Mouse (Mus musculus) splenic B cell, adult 2 months (primary cell): ENCODE measurements at regions not wholly inside any gene's neighbourhood (a gene's known extent, or its start where the extent isn't known, plus 50 kb on each side); places are given as distances from the start of the nearest gene placed in this dataset.

Experiments
- DNase-seq: peaks from one replicate; pipeline ENCODE4 v3.0.0-alpha.2; 2011; ENCODE audit warnings: low read depth, low spot score
- H3K27me3 ChIP-seq: 2 replicates; pipeline ENCODE4 v1.6.1; 2012; ENCODE audit warnings: mild to moderate bottlenecking, low read length, moderate library complexity, mixed read lengths; ENCODE audit not compliant: control insufficient read depth, poor library complexity, insufficient read depth, severe bottlenecking
- H3K36me3 ChIP-seq: 2 replicates; pipeline ENCODE4 v1.6.1; 2012; ENCODE audit warnings: mild to moderate bottlenecking, low read length, moderate library complexity, mixed read lengths; ENCODE audit not compliant: control insufficient read depth, poor library complexity, insufficient read depth, severe bottlenecking

DNA sequence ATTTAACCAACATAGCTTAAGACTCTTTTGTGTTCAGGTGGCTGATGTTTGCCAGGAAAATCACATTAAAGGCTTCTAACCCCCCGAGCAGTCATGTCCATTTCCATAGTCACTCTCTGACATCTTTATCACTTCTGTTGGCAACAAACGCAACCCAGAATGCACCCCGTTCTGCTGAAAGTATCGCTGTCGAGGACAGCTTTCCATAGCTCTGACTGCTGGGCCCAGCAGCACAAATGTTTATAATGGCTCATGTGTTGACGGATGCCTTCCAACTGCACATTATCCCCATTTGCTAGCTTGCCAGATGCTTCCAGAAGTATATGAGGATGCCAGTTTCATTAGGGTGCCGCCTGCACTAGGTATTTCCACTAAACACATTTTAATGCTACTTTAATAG, 145.7 kb downstream of the Cdh26 start:
- Histone ChIP-seq H3K27me3 (no peaks in the 10 kb centered on the region), H3K36me3 (no peaks in the 10 kb centered on the region)
- DNase-seq, result no peak

DNA sequence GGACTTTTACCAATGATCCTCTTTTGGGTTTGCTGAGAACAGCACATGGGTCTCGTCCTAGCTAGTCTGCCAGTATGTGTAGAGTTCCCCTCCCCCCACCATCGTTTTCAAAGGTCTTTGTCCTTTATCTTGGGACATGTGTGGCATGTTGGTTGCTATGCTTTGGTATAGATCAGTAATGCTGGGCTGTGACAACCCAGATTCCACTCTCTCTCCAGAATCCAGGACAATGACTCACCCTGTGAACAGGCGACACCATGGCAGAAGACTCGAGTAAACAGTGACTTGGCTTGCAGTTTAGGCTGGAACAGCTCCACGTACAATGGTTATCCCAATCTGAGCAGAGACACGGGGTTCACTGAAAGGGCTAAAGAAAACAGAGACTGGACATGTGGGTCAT, 149.2 kb downstream of the Cdh26 start:
- Histone ChIP-seq H3K27me3 (no peaks in the 10 kb centered on the region), H3K36me3 (no peaks in the 10 kb centered on the region)
- DNase-seq, result no peak

DNA sequence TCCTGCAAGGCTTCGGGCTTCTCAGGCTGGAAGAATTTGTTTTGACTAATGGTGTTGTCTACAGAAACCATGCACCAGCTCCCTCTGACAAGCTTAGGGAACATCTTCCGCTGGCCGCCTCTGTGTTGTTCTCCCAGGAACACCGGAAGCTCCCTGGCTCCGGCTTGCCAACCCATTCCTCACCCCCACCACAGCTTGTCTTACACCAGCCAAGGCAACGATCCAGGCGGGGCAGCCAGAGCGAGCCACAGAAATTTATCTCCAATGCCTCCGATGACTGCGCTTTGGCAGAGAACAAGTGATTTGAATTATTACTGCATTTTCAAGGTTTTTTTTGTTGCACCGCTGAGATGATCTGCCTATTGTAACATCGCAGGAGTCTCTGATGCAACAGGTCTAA, 151.0 kb downstream of the Cdh26 start:
- DNase-seq, result no peak
- Histone ChIP-seq H3K36me3 (no peaks in the 10 kb centered on the region), H3K27me3 (no peaks in the 10 kb centered on the region)

DNA sequence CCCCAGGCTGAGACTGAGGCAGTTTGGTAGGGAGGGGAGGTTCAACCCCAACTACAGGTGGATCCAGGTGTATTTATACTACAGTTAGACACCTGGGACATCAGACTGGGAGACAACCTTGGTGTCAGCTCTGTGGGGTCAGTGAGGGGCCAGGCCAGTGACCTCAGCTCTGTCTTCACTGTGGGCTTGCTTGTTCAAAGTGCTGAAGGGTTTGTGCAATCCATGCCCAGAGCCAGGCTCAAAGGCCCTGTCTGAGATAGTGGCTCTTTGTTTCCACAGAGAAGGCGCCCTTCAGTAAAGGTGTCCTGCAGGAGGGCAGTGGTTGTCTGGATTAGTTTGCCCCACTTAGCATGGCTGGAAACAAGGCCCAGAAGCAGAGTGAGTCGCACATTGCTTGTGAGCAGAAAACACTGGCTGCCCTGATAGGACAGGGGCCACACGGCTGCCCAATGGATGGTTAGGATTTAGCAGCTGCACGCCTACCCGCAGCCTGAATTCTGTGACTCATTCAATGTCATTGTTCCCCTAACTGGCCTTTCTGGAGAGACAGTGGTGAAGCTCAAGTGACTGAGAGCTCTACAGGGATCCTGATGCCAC, 154.7 kb downstream of the Cdh26 start:
- DNase-seq, result no peak
- no peaks in the 10 kb centered on the region for H3K27me3 ChIP-seq
- H3K36me3 ChIP-seq, result no peaks in the 10 kb centered on the region

DNA sequence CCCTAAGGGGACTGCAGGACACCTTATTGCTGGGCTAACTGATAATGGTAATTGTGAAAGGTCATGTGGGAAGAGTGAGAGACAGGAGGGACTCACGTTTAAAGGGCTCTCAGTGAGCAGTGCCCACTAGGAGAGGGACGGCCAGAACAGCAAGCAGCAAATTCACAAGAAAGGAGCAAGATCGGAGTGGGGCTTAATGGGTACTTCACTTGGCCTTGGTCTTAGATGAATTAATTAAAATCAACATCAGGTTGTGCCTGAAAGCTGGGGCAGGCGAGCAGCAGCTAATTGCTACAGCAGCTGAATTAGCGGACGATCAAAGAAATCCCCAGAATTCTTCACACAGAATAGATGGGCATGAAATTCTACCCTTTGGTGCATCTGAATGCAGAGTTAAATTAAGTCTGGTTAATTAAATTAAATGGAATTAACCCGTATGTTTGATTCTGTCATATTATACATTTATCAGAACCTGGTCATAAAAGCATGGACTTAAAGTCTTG, 156.9 kb downstream of the Cdh26 start:
- no peaks in the 10 kb centered on the region for H3K27me3 ChIP-seq
- no peaks in the 10 kb centered on the region for H3K36me3 ChIP-seq
- no peak for DNase-seq

DNA sequence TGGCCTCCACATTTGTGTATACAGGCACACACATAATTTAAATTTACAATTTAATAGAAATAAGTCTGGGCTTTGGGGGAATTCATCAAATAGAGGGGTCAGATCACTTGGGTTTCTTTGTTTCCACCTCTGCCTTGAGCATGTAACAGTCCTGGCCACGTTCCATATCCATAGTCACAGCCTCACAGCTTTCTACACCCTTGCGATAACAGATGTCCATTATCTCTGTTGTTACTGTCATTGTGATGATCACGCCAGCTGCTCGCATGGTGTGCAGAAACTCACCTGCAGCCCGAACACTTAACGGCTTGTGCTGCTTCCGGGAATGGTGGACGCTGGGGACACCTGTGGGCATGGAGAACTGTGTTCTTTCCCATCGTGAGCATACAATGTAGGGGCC, 163.4 kb downstream of the Cdh26 start:
- H3K36me3 ChIP-seq, result no peaks in the 10 kb centered on the region
- no peaks in the 10 kb centered on the region for H3K27me3 ChIP-seq
- DNase-seq, result no peak

DNA sequence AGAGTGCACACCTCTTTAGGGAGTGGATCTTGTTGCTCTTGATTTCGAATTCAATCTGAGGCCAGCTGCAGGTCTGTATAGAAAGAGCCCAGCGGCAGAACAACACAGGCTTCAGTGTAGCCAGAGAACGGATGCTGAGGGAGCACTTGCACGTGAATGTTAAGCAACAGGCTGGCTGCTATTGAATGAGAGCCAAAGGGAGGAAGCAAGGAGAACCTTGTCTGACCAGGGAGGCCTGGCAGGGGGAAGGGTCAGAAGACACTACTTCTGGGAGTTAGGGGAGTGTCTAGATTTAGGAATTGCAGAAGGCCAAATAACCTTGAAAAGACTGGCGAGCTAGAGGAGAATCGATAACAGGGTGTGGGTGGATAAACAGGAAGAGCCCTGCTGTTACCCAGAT, 163.8 kb downstream of the Cdh26 start:
- no peaks in the 10 kb centered on the region for H3K27me3 ChIP-seq
- no peak for DNase-seq

DNA sequence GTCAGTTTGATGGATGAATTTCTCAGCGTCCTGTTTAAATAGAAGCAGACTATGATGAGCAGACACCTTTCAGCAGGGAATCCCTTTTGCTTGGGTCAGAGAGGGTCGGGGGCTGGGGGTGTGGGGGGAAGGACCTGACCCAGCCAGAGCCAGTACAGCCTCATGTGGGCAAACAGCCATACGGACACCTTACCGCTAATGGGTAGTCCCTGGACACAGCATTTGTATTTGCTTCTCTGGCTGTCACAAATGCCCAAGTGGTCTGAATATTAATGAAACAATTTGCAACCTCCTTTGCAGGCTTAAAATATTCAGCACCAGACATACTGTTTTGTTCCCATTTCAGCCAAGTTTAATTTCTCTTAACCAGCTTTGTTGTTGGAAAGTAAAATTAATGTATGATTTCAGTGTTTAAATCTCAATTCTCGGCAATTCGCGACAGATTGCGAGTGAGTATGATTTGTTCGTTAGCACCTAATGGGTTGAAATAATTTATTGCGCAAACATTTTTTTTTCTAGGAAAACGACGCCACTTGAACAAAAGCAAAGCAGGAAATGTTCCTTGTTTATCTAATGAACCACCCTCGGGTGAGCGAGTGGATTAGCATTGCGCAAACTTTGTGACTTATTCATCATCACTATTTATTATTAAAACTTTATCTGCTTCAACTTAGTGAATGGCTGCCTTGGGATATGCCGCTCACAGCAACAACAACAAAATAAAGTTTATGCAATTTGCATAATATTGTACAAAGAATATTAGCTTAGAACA, 166.2 kb downstream of the Cdh26 start:
- no peaks in the 10 kb centered on the region for H3K27me3 ChIP-seq
- no peak for DNase-seq
- H3K36me3 ChIP-seq, result no peaks in the 10 kb centered on the region

More for the DNA sequence above, 163.8 kb downstream of the Cdh26 start:
- H3K36me3 ChIP-seq, result no peaks in the 10 kb centered on the region

DNA sequence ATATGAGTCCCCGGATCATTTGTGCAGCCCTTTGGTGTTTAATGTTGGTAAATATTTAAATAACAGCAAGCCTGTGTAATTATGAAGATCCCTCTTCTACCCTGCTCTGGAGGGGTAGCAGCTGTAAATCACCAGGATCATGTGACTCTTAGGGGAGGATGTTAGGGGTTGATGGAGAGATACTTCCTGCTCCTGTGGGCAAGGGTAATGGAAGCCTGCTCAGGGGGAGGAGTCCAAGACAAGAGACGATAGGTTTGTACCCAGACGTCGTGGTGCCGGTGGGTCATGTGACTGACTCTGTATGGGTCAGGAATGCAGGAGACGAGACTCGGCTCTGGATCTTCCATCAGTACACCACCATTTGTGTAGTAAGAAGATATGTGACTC, 166.7 kb downstream of the Cdh26 start:
- no peaks in the 10 kb centered on the region for H3K36me3 ChIP-seq
- no peak for DNase-seq
- H3K27me3 ChIP-seq, result no peaks in the 10 kb centered on the region

DNA sequence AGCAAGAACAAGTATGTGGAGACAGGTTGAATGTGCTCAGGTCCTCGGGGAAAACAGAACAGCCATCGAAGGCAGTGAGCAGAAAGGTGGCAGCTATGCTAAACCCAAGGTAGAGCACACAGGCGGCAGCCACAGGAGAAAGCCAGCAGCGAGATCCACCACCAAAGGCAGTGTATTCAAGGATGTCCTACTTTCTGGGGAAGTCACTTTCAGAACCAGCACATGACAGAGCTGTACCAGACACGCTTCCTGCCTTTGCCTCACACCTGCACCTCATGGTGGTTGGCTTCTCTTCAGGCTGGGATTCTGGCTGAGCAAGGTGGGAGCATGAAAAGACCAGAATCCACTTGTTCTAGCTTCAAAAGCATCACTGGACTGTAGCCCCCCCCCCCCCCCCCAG, 168.0 kb downstream of the Cdh26 start:
- DNase-seq, result no peak
- no peaks in the 10 kb centered on the region for H3K36me3 ChIP-seq
- H3K27me3 ChIP-seq, result no peaks in the 10 kb centered on the region

DNA sequence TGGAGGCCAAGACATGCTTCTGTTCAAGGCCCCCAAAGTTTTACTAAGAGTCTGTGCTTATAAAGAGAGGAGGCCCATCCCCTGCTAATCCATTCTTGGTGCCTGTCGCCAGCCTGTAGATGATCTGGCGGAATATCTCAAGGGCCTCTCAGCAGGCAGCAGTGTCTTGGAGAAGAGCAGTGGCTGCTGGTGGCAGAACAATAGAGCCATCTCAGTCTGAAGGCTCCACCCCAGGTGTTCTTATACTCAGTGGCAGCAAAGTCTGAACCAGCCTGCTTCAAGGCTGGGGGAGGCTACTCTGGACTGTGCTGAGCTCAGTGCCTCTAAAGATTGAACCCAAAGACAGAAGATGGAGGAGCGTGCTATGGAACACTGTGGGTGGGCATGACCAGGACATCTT, 168.5 kb downstream of the Cdh26 start:
- no peak for DNase-seq
- H3K27me3 ChIP-seq, result no peaks in the 10 kb centered on the region
- no peaks in the 10 kb centered on the region for H3K36me3 ChIP-seq

DNA sequence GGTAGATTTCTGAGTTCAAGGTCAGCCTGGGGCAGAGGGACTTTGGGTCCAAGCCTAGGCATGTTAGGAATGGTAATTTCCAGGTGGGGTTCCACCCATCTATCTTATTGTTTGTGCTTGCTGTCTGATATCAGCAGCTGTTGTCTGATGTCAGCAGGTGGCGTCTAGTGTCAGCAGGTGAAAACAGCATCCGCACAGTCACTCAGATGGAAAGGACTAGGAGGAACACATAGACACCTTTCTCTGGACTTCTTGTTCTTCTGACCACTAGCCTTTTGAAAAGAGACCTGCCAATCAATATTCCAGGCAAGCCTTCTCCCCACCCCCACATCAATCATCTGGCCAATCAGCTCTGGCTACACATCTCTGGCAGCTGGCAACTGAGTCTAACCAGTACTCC, 173.1 kb downstream of the Cdh26 start:
- Histone ChIP-seq H3K27me3 (no peaks in the 10 kb centered on the region), H3K36me3 (no peaks in the 10 kb centered on the region)
- DNase-seq, result no peak

DNA sequence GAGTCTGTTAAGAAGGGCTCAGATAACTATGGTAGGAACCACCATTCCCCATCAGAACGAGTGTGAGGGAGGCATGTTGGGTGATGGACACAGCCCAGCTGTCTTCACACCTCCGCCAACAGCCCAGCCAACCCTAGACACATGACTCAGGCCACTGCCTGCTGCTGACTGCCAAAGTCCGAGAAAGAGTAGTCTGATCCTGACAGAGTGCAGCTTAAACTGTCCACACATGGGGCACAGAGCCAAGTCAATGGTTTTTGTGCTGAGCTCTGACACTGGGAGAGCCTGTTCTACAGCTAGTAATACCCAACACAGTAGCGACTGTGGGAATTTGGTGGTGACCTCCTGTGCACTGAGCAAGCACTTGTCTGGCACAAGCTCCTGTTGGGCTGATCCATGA, 176.4 kb downstream of the Cdh26 start:
- no peak for DNase-seq
- H3K36me3 ChIP-seq, result no peaks in the 10 kb centered on the region
- H3K27me3 ChIP-seq, result no peaks in the 10 kb centered on the region

DNA sequence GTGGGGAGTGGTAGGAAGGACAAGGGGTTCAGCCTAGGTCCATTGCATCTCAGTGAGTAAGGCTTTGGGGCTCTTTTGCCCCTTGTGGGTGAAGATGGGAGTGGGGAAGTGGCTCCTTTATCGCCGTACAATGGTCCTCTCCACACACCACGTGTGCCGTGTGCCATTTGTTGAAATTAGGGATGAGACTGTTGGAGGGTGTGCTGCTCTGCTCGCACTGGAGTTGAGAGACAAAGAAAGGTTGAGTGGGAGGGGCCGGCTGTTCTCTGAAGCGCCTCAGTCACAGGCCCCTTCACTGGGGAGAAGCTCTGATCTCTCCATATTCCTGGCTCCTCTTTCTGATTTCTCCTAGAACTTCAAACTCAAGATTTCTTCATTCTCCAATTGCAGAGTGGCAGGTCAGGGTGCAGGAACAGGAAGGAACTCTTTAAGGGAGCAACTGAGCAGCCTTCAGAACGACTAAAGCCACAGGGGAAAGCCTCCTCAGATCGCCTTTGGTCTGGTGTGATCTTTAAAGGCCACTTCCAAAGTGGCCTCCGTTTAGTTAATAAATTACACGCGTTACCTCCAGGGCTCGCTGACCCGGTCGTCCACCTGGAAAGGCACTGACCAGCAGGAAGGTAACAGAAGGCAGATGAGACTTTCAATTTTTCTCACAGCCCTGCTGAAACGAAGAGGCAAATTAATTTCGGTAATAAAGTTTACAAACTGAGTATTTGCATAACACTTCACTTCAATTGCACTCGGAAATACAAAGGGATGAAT, 180.1 kb downstream of the Cdh26 start:
- Histone ChIP-seq H3K36me3 (no peaks in the 10 kb centered on the region), H3K27me3 (no peaks in the 10 kb centered on the region)
- DNase-seq, result no peak

DNA sequence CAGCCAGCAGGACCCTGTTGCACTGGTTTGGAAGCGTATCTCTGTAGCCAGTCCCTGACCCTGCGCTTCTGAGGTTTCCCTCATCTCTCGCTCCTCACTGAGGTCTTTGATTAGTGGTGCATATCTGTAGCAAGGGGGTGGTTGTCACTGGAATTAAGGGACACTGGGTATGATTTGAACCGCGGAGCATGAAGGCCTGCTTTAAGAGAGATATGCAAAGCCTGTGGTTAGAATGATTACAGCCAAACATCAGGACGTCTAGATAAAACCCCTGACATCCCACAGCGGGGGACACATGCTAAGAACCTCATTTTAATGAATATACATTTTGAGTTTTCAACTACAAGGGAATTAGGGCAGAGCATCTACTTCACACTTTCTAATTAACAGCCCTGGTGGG, 184.4 kb downstream of the Cdh26 start:
- Histone ChIP-seq H3K27me3 (no peaks in the 10 kb centered on the region), H3K36me3 (no peaks in the 10 kb centered on the region)
- no peak for DNase-seq
